Mouse (Mus musculus): ENCODE results near the gene Arid1a.
A peak's percentile ranks its signal among the peaks of the same experiment; 100 is the strongest.

DNA sequence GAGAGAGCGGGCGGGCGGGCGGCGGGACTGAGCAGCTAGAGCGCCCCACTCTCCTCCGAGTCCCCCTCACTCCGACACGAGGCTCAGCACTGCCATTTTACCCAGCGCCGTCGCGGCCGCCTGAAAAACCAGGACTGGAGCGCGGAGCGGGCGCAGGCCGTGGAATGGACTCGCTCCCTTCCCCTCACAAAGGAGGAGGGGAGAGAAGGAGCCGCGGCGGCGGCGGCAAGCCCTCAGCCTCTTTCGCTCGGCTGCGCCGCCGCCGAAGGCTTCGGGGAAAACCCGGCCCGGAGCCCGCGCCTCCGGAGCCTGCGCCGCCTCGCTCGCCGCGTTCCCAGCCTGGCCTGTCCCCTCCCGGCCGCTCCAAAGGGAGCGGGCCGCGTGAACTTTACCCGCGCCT, 2.3 kb downstream of the Arid1a start:
- no peak for TF ChIP-seq CTCF (IDR thresholded peaks at IDR 0.05; ENCODE audit: low read depth)
- peak; percentile 41; the same call in 1 of the 2 replicates for TF ChIP-seq EP300 (IDR thresholded peaks at IDR 0.05; ENCODE audit: low read depth)

Data from liver, postnatal 0 days (tissue).